Mouse (Mus musculus) ZHBTc4 (cell line): ENCODE results near the gene 4930524B15Rik.

Experiments
- DNase-seq: peaks from one replicate; pipeline ENCODE4 v3.0.0-alpha.2; 2011; ENCODE audit warnings: low read depth, low spot score

Gene 4930524B15Rik

DNA sequence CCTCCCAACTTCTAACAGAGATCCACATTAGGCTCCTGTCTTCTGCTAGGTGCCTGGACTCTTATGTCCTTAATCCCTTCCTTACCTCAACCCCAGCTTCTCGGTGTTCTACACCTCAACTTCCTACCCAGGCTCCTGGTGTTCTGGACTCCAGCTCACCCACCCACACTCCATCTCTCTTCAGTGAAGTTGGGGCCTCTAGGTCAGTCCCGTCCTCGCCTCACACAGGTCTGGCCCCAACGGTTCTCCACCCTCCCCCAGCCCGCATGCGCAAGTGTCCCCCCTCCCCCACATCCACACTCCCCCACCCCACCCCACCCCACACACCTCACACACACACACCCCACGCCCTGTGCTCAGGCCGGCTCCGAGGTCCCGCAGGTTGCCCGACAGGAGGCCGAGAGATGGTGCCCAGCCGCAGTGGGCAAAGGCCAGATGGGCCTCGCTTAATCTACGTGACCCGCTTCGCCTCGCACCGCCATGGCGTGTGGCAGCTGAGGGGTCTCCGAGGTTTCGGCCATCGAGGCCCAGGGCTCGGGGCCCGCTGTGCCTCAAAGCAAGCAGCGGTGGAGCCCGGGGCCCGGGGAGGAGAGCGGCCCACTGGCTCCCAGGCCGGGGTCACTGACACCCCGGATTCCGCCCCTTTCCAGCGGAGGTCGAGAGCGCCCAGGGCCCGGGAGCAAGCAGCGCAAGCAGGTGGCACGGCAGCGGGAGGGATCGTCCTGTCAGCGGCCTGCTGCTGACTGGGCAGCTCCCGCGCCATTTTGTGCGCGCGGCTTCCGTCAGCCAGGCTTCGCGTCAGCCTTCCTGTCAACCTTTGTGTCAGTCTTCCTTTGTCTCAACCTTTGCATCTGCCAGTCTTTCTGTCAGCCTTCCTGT lies at the start of gene 4930524B15Rik:
4930524B15Rik (plus strand) TSS at position 337 of the 879 bp plus-strand sequence.
- peak; percentile 73 for DNase-seq

DNA sequence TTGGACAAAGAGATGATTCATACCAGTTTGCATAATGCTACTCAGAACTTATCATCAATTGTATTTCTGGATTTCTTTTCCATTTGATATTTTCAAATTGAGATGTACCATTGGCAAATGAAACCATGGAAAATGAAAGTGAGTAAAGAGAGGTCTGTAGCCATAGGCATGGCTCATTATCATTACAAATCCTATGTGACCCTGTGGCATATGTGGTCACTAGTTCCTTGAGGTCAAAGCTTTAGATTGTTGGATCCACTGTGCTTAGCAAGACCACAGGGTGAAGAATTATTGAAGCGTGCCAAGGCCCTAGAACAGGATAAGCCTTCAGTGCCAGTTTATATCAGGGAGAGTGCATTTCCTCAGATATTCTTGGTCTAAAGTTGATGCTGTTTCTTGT lies 47.6 kb upstream of the 4930524B15Rik start:
- no peak for DNase-seq

DNA sequence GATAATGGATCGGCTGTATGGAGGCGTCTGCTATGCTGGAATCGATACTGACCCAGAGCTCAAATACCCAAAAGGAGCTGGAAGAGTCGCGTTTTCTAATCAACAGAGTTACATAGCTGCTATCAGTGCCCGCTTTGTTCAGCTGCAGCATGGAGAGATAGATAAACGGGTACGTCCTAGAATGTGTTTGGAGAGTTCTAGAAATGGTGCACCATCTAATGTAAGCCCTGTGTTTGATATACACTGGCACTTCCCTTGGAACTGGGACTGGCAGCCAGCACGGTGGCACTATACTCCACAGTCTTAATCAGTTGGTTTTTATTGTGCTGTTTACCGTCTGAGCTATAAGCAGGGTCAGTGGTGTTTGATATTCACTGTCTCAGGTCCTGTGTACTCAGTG lies 35.3 kb upstream of the 4930524B15Rik start:
- no peak for DNase-seq

DNA sequence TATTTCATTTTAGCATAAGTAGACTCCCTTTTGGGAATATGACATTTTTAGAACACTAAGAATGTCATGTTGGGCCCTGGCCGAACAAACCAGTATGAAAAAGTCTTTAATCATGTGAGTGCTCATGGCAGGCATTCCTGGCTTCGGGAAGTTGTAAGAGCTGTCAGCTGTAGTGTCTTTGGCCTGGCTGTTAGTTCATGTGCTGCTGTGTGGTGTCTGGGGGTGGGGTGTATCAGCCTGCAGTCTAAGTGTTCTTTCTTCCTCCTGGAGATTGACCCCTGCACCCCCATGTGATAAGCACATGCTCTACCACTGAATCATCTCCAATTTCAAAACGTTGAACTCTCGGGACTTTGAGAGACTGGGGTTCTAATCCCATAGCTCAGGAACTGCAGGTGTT lies 29.7 kb upstream of the 4930524B15Rik start:
- DNase-seq: no peak

DNA sequence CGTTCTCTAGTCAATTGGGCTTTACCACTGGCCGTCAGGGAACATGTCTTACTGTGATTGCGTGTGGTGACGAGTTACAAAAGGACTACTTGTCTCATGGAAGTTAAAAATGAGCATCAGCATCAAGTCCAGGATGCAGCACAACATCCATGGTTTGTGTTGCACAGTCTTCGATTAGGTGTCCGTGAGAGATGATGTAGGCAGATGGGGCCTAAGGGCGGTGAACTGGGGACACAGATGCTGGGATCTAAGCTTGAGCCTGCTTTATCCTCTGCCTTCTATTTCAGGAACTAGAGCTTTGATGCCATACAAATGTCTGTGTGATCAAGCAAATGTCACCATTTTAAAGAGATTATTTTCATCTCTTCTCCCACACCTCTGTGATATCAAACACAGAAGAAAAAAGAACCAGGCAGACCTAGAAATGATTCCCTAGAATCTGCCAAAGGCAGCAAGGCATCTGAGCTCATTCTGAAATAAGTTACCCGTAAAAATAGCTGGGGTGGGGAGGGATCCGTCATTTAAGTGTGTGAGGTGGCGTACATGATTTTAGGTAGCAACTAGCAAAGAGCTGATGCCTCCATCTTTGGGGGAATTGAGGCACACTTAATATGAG lies 28.4 kb upstream of the 4930524B15Rik start:
- no peak for DNase-seq

DNA sequence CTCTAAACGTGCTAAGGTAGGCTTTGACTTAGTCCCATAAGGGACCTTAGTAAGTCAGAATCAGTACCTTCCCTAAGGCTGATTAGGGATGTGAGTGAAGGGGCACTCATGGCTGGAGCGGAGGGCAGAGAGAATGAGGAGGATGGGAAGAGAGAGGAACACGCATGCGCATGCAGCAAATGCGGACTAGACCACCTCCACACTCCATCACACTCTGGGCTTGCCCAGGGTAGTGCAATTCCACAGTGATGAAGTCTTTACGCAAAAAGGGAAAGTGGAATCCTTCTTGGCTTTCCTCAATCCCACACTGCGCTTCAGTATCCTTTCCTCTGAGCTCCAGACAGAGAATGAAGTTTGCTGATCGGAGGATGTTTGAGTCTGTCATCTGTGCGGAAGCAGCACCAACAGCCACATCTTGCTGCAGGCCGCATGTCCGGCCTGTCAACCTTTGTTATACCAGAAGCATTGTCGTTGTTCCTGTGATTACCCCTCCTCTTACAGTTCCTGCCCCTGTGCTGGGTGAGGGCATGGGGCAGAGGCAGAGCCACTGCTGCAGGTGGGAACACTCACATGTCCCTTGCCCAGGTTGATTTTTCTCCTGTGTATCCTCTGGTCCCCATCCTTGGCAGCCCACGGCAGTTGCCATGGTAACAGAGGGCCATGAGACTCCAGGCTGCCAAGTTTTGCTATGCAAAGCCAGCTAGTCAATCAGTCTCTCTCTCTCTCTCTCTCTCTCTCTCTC lies 24.3 kb upstream of the 4930524B15Rik start:
- DNase-seq: peak; percentile 31

DNA sequence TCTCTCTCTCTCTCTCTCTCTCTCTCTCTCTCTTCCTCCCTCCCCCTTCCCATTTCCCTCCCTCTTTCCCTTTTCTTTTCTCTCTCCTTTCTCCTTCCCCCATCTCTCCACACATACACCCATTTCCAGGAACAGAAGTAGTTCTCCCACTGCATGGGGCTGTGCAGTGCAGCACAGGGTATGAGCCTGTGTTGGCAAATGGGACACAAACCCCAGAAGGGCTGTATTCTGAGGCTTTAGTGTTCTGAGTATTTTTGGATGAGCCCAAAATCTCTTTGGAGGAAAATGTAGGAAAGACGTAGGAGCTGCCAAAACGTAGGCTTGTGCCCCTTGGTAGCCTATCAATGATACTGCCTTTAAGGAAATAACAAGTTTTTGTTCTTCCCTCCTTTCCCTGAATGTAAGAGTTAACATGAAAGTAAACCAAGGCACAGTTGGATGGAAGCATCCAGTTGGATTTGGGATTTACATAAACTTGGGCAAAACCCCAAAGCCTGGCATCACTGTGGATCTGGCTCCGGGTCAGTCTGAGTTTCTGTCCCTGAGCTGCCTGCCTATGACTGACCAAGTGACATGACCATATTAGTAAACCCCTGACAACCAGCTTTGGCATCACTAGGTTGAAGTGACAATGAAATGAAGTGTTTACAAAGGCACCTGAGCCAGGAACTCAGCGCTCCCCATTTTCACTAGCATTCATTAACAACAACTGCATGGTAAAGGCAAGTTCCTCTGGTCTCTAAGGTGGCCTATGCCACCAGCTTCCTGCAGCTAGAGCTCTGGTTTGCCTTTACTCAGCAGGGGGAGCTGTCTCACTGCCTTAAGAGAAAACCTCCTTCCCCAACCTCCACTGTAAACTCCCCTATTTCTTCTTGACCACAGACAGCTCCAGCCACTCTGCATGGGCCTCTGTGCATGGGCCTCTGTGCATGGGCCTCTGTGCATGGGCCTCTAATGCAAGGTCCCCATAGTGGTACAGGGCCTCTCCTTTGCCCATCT lies 23.5 kb upstream of the 4930524B15Rik start:
- peak; percentile 26 for DNase-seq

DNA sequence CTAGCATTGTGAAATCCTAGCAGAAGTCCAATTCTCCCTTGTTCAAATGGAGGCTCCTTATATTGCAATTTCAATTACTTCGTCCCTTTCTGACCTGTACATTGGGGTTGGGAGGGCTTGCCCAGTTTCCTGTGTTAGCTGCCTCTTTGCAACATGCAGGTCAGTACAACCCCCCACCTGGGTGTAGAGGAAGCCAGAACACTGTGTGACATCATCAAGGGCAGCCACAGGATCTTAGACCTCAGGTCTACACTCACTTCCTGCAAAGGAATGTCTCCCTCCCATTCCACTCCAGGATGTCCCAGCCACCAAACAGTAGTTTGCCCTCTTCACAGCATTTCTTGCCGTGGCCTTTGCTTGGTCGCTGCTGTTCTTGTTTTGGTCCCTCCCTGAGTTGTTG lies 19.9 kb upstream of the 4930524B15Rik start:
- no peak for DNase-seq

DNA sequence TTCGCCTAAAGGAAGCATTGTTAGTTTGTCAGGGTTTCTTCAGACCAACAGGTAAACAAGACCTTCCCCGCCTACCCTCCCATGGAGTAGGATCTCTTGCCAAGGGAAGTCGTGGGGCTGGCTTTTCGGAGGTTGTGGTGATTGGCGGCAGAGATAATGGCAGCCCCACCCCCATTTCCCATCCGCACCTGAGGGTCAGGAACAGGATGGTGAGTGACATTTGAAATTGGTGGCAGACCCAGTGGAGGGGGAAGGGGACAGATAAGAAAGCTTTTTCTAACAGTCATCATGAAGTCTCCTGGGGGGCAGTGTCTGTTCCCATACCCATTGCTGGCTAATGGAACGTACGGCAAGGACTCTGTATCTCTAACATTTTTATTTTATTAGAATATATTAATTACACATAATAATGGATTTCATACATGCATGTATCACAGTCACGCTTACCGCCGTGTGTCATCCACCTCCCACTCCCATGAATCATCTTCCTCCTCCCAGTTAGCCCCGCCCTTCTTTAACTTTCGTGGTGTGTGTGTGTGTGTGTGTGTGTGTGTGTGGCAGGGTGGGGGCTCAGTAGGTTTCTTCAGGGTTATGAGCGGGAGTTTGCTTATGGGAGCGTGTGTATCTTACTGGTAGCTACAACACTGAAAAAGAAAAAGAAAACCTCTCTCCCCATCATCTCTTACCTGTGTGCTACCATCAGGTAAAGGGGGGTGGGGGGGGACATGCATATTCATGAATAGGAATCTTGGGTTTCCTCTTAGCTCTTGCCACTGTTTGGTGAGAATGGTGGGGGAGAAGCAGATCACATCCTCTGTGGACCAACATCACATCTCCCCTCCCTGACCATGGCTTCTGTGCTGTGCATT lies 16.7 kb upstream of the 4930524B15Rik start:
- DNase-seq: peak; percentile 23

DNA sequence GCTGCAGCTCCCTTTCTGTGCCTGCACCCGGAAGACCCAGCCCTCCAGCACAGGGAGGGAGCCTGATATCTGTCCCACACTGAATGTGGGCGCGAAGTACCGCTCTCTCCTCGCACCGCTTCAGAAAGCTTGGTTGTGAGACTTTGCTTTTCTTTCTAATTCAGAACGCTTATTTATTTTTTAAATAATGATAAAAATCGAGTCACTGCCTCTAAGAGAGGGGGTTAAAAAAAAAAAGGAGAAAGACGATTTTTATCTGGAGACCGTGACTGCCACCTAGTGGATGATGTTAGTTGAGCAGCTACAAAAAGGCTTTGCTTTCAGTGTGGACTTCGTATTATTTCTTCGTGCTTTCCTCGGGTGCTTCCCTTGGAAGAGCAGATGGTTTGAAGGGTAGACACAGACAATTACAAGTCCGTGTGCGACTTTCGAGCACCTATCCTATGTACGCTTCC lies 16.0 kb upstream of the 4930524B15Rik start:
- peak; percentile 81 for DNase-seq

DNA sequence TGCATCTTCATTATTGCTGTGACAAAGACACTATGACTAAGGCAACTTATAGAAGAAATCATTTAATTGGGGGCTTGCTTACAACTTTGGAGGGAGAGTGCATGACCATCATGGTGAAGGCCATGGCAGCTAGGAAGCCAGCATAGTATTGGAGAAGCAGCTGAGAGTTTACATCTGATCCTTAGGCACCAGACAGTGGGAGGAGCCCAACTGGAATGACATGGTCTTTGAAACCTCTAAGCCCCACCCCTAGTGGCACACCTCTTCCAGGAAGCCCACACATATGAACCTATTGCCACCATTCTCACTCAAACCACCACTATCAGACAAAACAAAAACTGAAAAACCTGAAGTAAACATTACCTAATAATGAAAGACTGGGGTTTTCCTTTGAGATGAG lies 5.3 kb upstream of the 4930524B15Rik start:
- DNase-seq: peak; percentile 55

DNA sequence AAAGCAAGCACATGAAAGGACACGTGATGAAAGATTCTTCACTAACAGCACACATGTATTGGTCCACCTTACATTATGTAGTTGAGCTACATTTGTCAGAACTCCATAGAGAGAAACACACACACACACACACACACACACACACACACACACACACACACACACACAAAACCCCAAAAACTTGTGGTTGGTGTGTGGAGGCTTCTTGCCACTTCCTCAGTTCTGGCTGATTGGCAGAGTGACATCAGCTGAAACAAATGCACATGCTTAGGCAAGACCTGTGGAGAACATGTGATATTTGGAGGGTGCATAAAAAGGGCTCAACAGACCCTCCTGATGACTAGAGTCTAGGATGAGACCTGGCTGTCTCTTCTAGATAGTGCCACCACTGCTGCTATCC lies 1.4 kb upstream of the 4930524B15Rik start:
- DNase-seq: no peak

DNA sequence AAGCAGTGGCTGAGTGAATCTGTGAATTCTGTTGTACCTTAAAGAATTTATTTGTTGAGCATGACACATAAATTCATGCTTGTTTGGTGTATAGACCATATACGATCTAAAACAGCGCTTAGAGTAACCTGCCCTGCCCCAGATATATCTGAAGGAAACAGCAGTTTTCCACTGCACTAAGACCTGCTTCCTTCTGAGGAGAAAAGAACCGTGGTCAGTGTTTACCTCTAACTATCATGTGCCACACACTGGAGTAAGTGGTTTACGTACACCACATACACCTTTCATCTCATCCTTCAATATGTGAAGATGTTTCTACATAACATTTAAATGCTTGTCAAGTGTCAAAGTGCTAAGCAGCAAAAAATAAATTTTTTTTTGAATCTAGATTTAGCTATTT lies 8.7 kb downstream of the 4930524B15Rik start:
- no peak for DNase-seq

DNA sequence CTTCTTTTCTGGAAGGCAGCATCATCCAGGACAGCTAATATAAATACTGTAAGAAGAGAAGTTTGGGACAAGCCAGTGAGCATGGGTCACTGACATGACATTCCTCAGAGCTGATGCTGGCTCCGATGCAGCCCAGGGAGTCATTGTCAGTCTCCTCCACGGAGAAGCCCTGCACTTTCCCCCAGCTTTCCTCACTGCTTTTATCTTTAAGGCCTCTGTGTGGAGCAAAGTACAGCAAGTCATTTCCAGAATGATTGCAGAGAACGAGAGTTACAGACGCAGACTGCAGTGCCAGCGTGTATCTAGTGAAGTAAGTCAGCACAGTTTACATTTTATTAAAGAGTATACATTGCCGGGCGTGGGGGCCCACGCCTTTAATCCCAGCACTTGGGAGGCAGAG lies 9.4 kb downstream of the 4930524B15Rik start:
- no peak for DNase-seq

DNA sequence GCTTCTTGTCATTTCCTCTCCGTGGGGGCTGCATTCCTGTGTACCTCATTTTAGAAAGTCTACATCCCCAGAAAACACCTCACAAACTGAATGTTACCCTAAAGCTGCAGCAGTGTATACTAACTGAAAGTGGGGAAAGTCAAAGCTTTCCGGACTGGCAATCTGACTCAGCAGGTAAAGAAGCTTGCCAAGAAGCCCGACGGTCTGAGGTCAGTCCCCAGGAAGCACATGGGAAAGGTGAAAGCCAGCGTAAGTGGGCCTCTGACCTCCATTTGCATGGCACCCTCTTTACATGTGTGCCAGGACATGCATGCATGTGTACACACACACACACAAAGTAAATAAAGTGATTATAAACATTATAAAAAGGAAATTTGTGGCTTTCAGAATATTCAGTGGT lies 10.3 kb downstream of the 4930524B15Rik start:
- no peak for DNase-seq

DNA sequence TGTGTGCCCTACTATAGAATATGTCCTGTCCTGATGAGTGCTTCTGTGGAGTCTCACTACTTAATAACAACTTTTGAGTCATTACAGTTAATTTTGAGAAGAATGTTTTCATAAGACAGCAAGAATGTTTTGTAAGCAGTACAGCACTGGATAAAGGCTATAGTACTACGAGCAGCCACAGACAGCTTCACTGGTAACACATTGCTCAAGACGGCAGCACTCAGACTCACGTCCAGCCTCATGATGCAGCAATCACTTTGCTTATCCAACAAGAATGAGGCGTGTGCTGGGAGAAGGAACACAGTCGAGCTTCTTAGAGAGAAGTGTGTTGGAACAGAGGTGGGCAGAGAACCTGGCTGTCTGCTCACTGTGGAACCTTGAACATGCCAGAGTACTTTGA lies 10.7 kb downstream of the 4930524B15Rik start:
- DNase-seq: no peak

DNA sequence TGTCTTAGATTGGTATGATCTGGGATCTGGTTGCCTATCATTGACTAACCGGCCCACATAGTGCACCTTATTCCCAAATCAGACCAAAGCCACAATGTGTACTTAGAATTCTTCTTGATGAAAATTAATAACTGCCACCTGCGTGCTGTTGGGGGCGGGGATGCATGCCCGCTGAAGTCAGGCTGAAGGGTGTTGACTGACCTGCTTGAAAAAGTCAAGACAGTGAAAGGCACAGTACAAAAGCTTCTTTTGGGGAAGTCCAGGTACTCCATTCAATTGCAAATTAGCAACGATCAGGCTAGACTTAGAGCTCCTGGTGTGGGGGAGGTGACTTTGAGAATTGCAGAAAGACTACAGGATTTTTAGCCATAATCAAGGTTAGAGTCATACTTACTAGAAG lies 14.7 kb downstream of the 4930524B15Rik start:
- DNase-seq: peak; percentile 72

DNA sequence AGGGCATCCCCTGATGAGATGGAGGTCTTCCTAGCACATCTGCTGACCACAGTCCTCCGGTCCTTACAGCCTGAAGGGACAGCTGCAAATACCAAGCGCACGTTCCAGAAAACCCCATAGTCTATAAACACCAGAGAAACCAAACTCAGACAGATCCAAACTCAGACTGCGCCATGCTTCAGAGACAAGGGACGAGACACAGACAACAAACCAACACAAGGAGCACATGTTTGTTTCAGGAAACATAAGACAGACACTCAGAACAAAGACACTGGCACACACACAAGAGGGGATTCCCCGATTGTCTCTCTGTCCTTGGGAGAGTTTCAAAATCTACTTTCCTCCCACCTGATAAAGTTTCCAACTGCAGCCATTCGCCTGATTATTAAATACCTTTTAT lies 16.4 kb downstream of the 4930524B15Rik start:
- DNase-seq: no peak

DNA sequence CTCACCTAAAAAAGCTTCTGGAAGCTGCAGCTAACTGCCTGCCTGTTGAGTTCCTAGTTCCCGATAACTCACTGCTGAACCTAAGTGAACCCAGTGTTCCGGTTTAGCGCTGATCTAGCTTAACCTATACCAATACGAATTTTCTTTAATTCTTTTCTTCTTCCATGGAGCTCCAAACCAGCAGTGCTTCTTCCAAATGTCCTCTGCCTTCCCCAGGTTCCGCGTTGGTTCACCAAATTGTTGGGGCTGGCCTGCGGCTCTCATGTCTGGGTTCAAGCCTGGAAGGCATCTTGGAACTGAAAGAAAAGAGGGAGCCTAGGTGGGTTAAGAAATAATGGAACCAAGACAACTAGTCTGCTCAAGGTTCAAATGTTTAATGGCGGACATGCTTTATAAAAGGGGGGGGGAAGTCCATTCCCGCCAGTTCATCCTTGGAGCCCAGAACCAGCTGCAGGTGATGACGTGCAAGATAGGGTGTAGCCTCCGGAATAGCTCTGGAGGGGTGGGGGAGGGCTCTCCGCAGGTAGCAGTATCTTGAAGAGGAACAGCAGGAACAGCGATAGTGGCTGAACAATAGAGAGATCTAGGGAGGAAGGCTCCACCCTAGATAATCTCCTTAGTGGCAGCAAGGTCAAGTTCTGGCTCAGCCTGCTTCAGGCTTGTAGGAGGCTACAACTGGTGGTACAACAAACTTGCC lies 17.0 kb downstream of the 4930524B15Rik start:
- peak; percentile 93 for DNase-seq
